Mouse (Mus musculus): Measurements from ENCODE around the gene Zcchc7.

- no peak for TF ChIP-seq GATA1 (IDR thresholded peaks at IDR 0.05; ENCODE audit: borderline replicate concordance, low read length)
- TF ChIP-seq FLI1 (IDR thresholded peaks at IDR 0.05; ENCODE audit: low read length) = no peak
Observed at GRCm38 (mm10) chr4:44709091-44709695, 46.5 kb upstream of the Zcchc7 start.

Measured in megakaryocyte, embryonic 14.5 days (primary cell).